Mouse (Mus musculus): ENCODE data around the gene Ddi2. TPM values are rescaled to one million over a fixed set of nuclear protein-coding genes. Genes with fewer than 3 reads are reported as not detected.

Gene Ddi2
- polyA plus RNA-seq, 1 experiment = 74.4 TPM

DNA sequence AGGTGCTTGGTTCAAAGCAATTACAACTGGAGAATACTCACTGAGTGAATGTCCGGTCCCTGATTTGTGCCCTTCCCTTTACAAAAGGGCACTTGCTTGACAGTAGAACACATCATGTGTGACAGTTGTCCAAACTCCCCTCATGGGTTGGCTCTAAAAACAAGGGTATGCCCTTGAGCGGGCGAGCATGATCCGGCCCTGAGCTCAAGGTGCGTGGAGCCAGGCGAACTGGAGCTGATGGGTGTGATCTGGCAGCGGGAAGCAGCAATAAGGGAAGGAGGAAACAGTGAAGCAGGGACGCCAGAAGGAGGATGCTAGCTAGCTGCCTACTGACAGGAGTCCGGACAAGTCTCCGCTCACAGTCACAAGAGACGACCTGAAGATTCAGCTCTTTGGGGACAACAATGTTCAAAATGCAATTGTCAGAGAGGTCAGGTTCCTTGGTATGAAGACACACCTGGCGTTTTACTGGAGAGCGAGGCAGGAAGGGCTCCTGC lies 38.9 kb upstream of the Ddi2 start:
- H3K4me3 ChIP-seq (ENCODE audit: insufficient read depth, low read length) = no peak overlapping the region
- H3K4me1 ChIP-seq (ENCODE audit: control insufficient read depth, insufficient read depth, low read length) = peaks cover 26% of the 10 kb centered on the region
- H3K27ac ChIP-seq (ENCODE audit: insufficient read depth, low read depth, low read length) = no peak overlapping the region
- TF ChIP-seq POLR2A (IDR thresholded peaks at IDR 0.05; ENCODE audit: borderline replicate concordance, low read depth, low read length) (no peak), CTCF (IDR thresholded peaks at IDR 0.05; ENCODE audit: low read depth, low read length) (no peak; the same call in 1 of the 2 replicates)

DNA sequence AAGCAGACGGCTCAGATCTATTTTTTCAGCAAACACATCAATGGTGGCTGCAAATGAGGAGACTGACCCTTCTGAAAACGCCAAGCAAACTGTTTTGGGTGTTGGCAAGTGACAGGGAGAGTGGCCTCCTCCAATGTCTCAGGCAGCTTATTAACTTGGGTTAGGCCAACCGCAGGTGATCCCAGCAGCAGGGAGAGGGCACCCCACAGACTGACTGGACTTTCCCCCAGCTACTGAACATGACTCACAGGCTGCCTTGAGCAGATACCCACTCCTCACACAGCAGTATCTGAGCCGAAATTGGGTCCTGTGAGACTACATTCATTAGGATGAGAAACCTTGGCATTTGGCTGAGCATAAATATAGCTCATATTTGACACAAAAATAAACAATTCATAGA lies 37.7 kb upstream of the Ddi2 start:
- Histone ChIP-seq H3K27ac (ENCODE audit: insufficient read depth, low read depth, low read length) (no peak overlapping the region), H3K4me1 (ENCODE audit: control insufficient read depth, insufficient read depth, low read length) (peaks cover 22% of the 10 kb centered on the region), H3K4me3 (ENCODE audit: insufficient read depth, low read length) (no peak overlapping the region)
- TF ChIP-seq POLR2A (IDR thresholded peaks at IDR 0.05; ENCODE audit: borderline replicate concordance, low read depth, low read length) = no peak
- TF ChIP-seq CTCF (IDR thresholded peaks at IDR 0.05; ENCODE audit: low read depth, low read length) = no peak

DNA sequence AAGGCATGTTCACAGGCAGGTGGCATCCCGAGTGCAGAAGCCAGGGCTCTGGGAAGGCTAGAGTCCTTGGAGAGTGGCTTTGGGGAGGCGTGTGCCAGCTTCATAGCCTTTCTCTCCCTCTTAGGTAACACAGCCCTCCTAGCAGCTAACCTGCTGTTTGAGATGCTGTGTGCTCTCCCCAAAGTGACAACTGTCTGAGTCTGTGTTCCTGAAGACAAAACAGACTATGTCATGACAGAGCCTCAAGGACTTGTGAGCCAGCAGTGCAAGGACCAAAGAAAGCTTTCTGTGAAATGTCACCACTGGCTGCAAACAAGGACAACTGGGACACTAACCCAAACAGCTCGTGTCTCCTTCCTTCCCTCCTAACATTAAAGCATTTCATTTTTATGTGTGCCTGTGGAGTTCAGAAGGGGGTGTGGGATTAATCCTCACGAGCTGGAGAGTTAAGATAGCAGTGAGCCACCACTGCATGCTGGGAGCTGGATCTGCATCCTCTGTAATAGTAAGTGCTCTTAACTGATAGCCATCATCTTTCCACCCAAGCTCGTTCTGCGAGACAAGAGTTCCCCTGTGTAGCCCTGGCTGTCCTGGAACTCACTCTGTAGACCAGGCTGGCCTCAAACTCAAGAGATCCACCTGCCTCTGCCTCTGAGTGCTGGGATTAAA lies 35.8 kb upstream of the Ddi2 start:
- no peak overlapping the region for H3K4me3 ChIP-seq (ENCODE audit: insufficient read depth, low read length)
- TF ChIP-seq CTCF (IDR thresholded peaks at IDR 0.05; ENCODE audit: low read depth, low read length) (no peak), POLR2A (IDR thresholded peaks at IDR 0.05; ENCODE audit: borderline replicate concordance, low read depth, low read length) (no peak)
- H3K4me1 ChIP-seq (ENCODE audit: control insufficient read depth, insufficient read depth, low read length) = peaks cover 10% of the 10 kb centered on the region
- no peak overlapping the region for H3K27ac ChIP-seq (ENCODE audit: insufficient read depth, low read depth, low read length)

DNA sequence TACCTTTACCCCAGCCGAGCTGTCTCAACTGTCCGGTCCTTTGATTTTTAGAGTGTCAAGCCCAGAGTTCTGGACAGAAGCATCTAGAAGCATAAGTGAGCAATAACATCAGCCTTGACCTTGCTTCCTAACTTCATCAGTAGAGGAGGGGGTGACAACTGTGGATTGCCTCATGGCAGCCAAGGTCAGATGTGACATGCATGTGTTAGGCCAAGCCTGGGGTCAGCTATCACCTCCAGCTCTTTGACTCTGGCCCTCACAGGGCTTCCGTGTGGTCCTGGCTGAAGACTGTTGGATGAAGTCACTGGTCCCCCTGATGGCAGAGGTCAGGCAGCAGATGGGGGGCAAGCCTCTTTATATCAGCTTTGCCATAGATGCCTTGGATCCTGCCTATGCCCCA lies 33.9 kb upstream of the Ddi2 start:
- TF ChIP-seq POLR2A (IDR thresholded peaks at IDR 0.05; ENCODE audit: borderline replicate concordance, low read depth, low read length) = no peak
- no peak for TF ChIP-seq CTCF (IDR thresholded peaks at IDR 0.05; ENCODE audit: low read depth, low read length)
- Histone ChIP-seq H3K27ac (ENCODE audit: insufficient read depth, low read depth, low read length) (no peak overlapping the region), H3K4me3 (ENCODE audit: insufficient read depth, low read length) (no peak overlapping the region), H3K4me1 (ENCODE audit: control insufficient read depth, insufficient read depth, low read length) (peaks cover 8% of the 10 kb centered on the region)

DNA sequence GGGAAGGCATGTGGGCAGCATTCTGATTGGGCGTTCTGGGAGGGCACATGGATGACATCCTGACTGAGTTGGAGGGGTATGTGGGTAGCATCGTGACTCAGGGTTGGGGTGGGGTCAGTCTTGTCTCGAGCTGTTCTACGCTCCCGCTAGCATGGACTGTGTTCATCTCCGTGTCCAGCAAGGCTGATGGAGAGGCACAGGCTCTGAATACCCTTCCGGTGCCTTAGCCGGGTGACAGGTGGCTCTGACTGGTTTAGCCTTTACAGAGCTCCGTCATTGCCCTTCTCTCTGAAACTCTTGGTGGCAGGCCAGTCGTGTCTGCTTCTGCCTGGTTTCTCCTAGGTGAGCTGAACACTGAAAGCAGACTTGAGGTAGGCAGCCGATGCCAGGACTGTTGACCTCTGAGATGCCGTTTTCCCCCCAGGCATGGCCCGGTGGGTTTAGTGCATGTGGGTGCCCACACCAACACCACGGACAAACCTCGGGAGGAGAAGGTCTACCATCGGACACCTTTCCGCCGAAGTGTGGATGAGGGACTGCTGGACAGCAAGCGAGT lies 32.2 kb upstream of the Ddi2 start:
- no peak overlapping the region for H3K4me3 ChIP-seq (ENCODE audit: insufficient read depth, low read length)
- H3K27ac ChIP-seq (ENCODE audit: insufficient read depth, low read depth, low read length) = no peak overlapping the region
- TF ChIP-seq CTCF (IDR thresholded peaks at IDR 0.05; ENCODE audit: low read depth, low read length) (no peak), POLR2A (IDR thresholded peaks at IDR 0.05; ENCODE audit: borderline replicate concordance, low read depth, low read length) (no peak)
- H3K4me1 ChIP-seq (ENCODE audit: control insufficient read depth, insufficient read depth, low read length) = no peaks in the 10 kb centered on the region

DNA sequence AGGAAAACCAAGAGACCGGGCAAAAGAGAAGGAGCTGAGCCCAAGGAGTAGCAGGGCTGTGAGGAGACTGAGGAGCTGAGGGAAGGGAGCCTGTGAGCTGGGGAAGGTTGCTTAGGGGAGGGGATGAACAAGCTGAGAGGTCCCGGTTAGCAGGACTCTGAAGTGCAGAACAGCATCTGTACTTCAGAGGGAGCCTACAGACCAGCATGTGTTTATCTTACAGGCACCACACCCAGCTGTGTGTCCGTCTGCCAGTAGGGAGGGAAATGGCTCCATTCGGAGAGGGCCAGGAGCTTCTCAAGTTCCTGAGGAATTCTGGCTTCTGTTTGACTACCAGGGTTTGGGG lies 28.8 kb upstream of the Ddi2 start:
- no peak overlapping the region for H3K4me3 ChIP-seq (ENCODE audit: insufficient read depth, low read length)
- H3K27ac ChIP-seq (ENCODE audit: insufficient read depth, low read depth, low read length) = no peak overlapping the region
- no peaks in the 10 kb centered on the region for H3K4me1 ChIP-seq (ENCODE audit: control insufficient read depth, insufficient read depth, low read length)
- no peak for TF ChIP-seq POLR2A (IDR thresholded peaks at IDR 0.05; ENCODE audit: borderline replicate concordance, low read depth, low read length)
- no peak for TF ChIP-seq CTCF (IDR thresholded peaks at IDR 0.05; ENCODE audit: low read depth, low read length)

DNA sequence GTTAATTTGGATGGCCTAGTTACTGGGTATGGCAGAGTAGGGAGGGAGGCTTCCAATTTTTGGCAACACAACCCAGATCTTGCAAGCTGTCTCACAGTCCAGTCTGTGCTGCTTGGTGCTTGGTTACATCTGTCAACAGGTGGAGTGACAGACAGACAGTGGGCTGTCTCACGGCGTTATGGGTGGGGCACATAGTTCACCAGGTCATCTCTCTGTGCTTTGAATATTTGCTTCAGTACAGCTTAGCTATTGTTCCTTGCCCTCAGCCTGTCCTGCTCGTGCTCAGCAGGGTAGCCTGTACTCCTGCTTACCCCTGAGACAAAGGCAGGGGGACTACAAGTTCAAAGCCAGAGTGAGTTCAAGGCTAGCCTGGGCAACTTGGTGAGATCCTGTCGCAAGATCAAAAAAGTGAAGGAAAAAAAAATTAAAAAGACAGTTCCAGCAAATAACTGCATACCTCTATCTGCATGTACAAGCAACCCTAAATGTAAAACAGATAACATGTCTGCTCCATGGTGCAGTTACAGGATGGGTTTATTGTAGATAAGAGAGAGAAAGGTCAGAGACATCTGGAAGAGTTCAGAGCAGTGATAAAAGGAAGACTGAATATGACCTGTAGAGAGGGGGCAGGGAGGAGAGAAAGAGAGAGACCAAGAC lies 28.3 kb upstream of the Ddi2 start:
- Histone ChIP-seq H3K27ac (ENCODE audit: insufficient read depth, low read depth, low read length) (no peak overlapping the region), H3K4me1 (ENCODE audit: control insufficient read depth, insufficient read depth, low read length) (no peaks in the 10 kb centered on the region), H3K4me3 (ENCODE audit: insufficient read depth, low read length) (no peak overlapping the region)
- TF ChIP-seq CTCF (IDR thresholded peaks at IDR 0.05; ENCODE audit: low read depth, low read length) (no peak), POLR2A (IDR thresholded peaks at IDR 0.05; ENCODE audit: borderline replicate concordance, low read depth, low read length) (no peak)

DNA sequence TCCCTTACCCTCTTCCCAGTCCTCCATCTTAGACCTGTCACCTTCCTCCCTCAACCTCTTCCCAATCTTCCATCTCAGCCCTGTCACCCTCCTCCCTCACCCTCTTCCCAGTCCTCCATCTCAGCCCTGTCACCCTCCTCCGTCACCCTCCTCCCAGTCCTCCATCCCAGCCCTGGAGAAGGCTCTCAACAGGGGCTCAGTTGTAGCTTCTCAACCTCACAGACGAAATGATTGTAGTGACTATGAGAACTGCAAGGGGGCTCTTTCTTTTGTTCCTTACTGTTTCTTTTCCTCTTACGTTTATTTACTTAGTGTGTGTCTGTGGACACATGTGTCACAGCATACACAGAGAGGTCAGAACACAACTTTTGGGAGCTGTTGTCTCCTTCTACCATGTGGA lies 27.6 kb upstream of the Ddi2 start:
- H3K27ac ChIP-seq (ENCODE audit: insufficient read depth, low read depth, low read length) = no peak overlapping the region
- H3K4me1 ChIP-seq (ENCODE audit: control insufficient read depth, insufficient read depth, low read length) = no peaks in the 10 kb centered on the region
- TF ChIP-seq CTCF (IDR thresholded peaks at IDR 0.05; ENCODE audit: low read depth, low read length) (no peak), POLR2A (IDR thresholded peaks at IDR 0.05; ENCODE audit: borderline replicate concordance, low read depth, low read length) (no peak)
- no peak overlapping the region for H3K4me3 ChIP-seq (ENCODE audit: insufficient read depth, low read length)

DNA sequence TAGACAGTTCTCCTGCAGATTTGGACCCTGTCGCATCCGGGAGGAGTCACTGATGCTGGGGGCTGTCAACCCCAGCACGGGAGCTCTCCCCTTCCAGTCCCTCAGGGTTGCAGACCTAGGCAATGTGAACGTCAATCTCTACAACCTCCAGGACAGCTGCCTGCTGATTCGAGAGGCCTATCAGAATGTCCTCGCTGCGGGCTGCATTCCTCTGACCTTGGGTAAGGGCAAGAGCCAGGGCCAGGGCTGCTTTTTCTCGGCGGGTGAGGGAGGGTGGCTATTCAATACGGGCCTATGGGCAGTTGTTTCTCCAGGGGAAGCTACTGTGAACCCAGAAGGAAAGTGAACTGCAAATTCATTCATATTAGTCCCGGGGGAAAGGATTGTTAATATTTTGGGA lies 26.3 kb upstream of the Ddi2 start:
- no peaks in the 10 kb centered on the region for H3K4me1 ChIP-seq (ENCODE audit: control insufficient read depth, insufficient read depth, low read length)
- TF ChIP-seq POLR2A (IDR thresholded peaks at IDR 0.05; ENCODE audit: borderline replicate concordance, low read depth, low read length) = no peak
- no peak for TF ChIP-seq CTCF (IDR thresholded peaks at IDR 0.05; ENCODE audit: low read depth, low read length)
- no peak overlapping the region for H3K27ac ChIP-seq (ENCODE audit: insufficient read depth, low read depth, low read length)
- no peak overlapping the region for H3K4me3 ChIP-seq (ENCODE audit: insufficient read depth, low read length)

Measured in bone marrow macrophage, adult 2 months (primary cell).